Mouse (Mus musculus) heart, embryonic 13.5 days (tissue): Measurements from ENCODE around the gene Pigq. TPM values are rescaled to one million over a fixed set of nuclear protein-coding genes. Genes with fewer than 3 reads are reported as not detected.

ENCODE experiments used
- ATAC-seq: fragments of 200-750 bp; cut with Nextera tagmentation; 2 replicates; pipeline ENCODE4 v1.8.0; 2017; ENCODE audit warnings: moderate TSS enrichment; ENCODE audit not compliant: insufficient number of reproducible peaks, low FRiP score, low TSS enrichment; ENCODE audit errors: extremely low read depth
- H3K27ac ChIP-seq: fragments of 300-500 bp; sonication (generic); replicated peaks from 2 replicates; pipeline ENCODE4 v1.5.1; 2015; ENCODE audit warnings: moderate library complexity, mild to moderate bottlenecking, inconsistent platforms
- H3K27me3 ChIP-seq: fragments of 300-500 bp; sonication (generic); replicated peaks from 2 replicates; pipeline ENCODE4 v1.6.1; 2015; ENCODE audit warnings: mild to moderate bottlenecking, inconsistent platforms
- H3K36me3 ChIP-seq: fragments of 300-500 bp; sonication (generic); 2 replicates; pipeline ENCODE4 v1.6.1; 2015; ENCODE audit warnings: mild to moderate bottlenecking, inconsistent platforms
- H3K4me1 ChIP-seq: fragments of 300-500 bp; sonication (generic); 2 replicates; pipeline ENCODE4 v1.6.1; 2015; ENCODE audit warnings: inconsistent platforms
- H3K4me2 ChIP-seq: fragments of 300-500 bp; sonication (generic); 2 replicates; pipeline ENCODE4 v1.6.1; 2015; ENCODE audit warnings: inconsistent platforms, mild to moderate bottlenecking, moderate library complexity
- H3K4me3 ChIP-seq: fragments of 300-500 bp; sonication (generic); 2 replicates; pipeline ENCODE4 v1.5.1; 2015; ENCODE audit warnings: moderate library complexity, mild to moderate bottlenecking, inconsistent platforms
- H3K9ac ChIP-seq: fragments of 300-500 bp; sonication (generic); 2 replicates; pipeline ENCODE4 v1.6.1; 2015; ENCODE audit warnings: inconsistent platforms, mild to moderate bottlenecking, moderate library complexity
- H3K9me3 ChIP-seq: fragments of 300-500 bp; sonication (generic); 2 replicates; pipeline ENCODE4 v1.6.1; 2016; ENCODE audit warnings: inconsistent platforms
- WGBS: fragments of 180-500 bp; shearing (Covaris S2); methylation state at CpG from one replicate; pipeline ENCODE4 v1.1.7; 2015; ENCODE audit warnings: mixed read lengths; 5-methylcytosine and 5-hydroxymethylcytosine counted together
- polyA plus RNA-seq: library from polyadenylated mRNA; unstranded; fragments of >200 nt; fragmentation: Nextera tagmentation; extraction: Ambion mirVana; gene quantifications from 2 replicates; pipeline ENCODE4 v1.2.1, GENCODE M21; 2015

The Pigq gene
- polyA plus RNA-seq, 1 experiment from 2014 or later: 62.1 TPM

DNA sequence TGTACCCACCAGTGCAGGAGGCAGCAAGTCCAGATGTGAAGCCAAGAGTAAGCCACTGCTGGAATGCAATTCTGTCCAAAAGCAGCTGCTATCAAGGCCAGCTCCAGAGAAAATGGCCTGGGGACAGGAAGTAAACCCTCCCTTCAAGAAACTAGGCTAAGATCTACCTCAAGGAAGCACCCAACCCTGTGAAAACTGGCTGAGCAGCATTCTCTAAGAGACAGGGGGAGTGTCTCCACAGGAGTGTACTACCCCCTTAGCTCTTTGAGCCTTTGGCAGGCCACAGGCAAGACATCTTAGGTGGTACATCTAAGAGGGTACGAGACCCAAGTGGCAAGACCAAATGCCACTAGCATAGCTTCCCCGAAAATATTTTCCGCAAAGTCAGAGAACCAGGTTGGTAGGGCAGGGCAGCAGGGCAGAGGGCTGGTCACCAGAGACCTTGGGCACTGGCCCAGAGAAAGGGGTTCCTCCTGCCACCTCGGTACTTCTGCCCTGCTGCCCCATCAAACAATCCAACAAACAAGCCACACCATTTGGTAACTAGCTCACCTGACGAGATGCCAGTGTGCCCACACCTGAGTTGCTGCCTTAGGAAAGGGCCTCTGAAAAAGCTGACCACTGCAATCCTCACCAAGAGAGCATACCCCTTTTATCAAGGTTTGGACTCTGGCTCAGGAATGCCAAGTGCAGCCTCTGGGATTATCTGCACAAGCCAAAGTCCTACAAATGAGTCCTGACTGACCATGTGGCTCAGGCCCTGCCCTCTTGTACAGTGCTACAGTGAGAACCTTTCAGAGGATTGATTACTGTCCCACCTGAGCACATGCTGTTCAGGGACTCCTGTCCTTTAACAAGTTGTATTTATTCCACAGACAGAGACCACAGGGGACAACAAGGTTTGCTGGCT is 35.3 kb upstream of the Pigq start:
- peaks cover 33% of the 10 kb centered on the region for H3K4me1 ChIP-seq
- no peaks in the 10 kb centered on the region for H3K9me3 ChIP-seq
- H3K27me3 ChIP-seq: no peaks in the 10 kb centered on the region
- no peaks in the 10 kb centered on the region for H3K36me3 ChIP-seq
- H3K4me2 ChIP-seq: no peak overlapping the region
- H3K4me3 ChIP-seq: no peak overlapping the region
- no peak overlapping the region for H3K27ac ChIP-seq
- no peak overlapping the region; the same call in 1 of the 2 replicates for H3K9ac ChIP-seq
- WGBS: 87% methylated on average over 5 of the region's 5 CpGs
- ATAC-seq: no peak

DNA sequence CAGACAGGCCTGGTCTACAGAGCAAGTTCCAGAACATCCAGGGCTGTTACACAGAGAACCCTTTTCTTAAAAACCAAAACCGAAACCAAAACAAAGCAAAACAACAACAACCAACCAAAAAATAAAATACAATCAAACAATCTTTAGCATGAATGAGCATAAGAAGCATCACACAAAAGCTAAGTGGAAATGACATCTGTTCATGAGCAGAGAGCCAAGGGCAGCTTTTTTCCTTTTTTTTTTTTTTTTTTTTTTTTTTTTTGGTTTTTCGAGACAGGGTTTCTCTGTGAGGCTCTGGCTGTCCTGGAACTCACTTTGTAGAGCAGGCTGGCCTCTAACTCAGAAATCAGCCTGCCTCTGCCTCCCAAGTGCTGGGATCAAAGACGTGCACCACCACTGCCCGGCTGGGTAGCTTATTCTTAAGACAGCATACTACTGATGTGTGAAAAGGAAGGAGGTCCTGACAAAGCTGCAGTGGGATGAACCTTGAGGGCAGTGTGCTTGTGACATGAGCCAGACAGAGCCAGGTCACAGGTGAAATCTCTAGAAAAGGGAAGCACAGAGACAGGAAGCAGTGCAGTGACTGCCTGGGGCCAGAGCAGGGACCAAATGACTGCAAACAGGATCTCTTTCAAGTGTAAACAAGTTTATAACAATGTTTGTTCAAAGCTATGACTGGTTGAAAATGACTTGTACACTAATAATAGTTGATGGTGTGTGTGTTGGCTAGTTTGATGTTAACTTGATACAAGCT is 26.4 kb upstream of the Pigq start:
- Histone ChIP-seq H3K27ac (no peak overlapping the region), H3K4me3 (no peak overlapping the region), H3K4me1 (peaks cover 21% of the 10 kb centered on the region), H3K9me3 (no peaks in the 10 kb centered on the region), H3K36me3 (peaks cover 6% of the 10 kb centered on the region; the same call in 1 of the 2 replicates), H3K27me3 (no peaks in the 10 kb centered on the region), H3K4me2 (no peak overlapping the region), H3K9ac (no peak overlapping the region)
- 82% methylated on average over 4 of the region's 4 CpGs for WGBS
- no peak for ATAC-seq

DNA sequence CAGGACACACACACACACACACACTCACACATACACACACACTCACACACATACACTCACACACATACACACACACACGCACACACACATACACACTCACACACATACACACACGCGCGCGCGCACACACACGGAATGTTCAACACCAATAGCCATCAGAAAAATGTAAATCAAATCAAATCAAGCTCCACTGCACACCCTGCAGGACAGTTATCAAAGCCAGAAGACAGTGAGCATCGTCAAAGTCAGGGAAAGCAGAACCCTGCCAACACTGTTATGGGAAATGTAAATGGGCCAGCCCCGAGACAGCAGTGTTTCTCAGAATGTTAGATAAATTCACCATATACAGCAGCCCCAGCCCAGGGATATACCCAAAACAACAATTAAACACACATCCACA is 25.7 kb upstream of the Pigq start:
- WGBS: 94% methylated on average over 9 of the region's 9 CpGs
- H3K27me3 ChIP-seq: no peaks in the 10 kb centered on the region
- H3K27ac ChIP-seq: no peak overlapping the region
- no peak overlapping the region for H3K9ac ChIP-seq
- H3K36me3 ChIP-seq: peaks cover 6% of the 10 kb centered on the region; the same call in 1 of the 2 replicates
- H3K4me1 ChIP-seq: peaks cover 21% of the 10 kb centered on the region
- H3K9me3 ChIP-seq: no peaks in the 10 kb centered on the region
- no peak overlapping the region for H3K4me2 ChIP-seq
- ATAC-seq: no peak
- H3K4me3 ChIP-seq: no peak overlapping the region

DNA sequence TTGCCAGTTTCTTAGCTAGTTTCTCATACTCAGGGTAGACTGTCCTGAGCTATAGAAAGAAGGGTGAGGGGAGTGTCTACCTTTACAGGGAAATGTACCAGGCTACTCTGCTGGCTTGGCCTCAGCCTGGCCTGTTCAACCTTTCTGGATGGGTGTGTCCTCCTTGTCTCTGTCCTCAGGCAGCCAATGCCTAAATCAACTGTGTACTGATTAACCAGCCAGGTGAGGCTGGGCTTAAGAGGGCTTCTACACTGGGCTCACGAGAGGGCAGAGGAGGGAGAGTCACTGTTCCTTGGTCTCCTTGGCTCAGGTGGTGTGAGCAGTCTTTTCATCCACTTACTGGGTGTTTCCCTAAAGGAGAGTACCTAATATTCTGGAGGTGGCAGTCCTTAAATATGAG is 23.4 kb upstream of the Pigq start:
- peak overlapping the region; percentile 66; the same call in 1 of the 2 replicates for H3K27ac ChIP-seq
- no peak for ATAC-seq
- H3K36me3 ChIP-seq: peaks cover 25% of the 10 kb centered on the region
- no peaks in the 10 kb centered on the region for H3K9me3 ChIP-seq
- H3K4me2 ChIP-seq: no peak overlapping the region
- H3K9ac ChIP-seq: 0 out of 2 replicates have a peak overlapping the region, but pooled peaks have one; percentile 28
- no peak overlapping the region for H3K4me3 ChIP-seq
- H3K4me1 ChIP-seq: peaks cover 21% of the 10 kb centered on the region
- WGBS: 58% methylated on average over 1 of the region's 1 CpGs
- no peaks in the 10 kb centered on the region for H3K27me3 ChIP-seq

DNA sequence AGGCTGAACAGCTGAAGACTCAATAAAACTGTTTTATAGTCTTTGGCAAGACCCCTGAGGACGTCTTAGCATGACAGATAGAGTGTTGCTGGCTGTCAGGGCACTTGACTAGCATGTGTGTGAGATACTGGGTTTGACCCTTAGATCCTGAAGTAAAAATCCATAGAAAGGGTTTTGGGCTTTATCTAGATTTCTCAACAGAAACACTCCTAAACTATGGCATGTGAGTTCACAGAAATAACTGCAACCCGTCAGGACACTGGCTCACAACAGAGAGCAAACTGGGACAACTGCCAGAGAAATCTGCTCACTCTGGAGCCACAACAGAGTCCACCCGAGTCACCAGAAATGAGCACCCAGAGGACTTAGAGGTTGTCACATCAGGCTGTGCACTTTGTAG is 22.9 kb upstream of the Pigq start:
- no peak for ATAC-seq
- peak overlapping the region; percentile 66 for H3K27ac ChIP-seq

DNA sequence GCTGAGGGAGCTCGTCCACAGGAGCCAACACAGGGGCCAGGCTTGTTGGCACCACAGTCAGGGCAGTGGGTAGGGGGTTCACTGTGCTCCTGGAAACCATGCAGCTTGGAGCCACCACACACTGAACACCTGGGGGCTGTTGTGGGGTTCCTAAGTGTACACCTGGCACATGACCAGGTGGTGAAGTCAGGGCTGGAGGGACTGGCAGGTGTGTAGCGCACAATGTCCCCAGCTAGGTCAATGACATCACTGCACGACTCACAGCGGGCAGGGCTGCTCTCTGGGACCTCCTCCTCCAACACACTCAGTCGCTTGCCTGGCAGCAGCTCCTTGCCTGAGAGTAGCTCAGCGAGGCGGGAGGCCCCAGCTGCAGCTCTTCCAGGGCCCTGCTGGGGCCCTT is 19.5 kb upstream of the Pigq start:
- no peak overlapping the region for H3K4me2 ChIP-seq
- H3K36me3 ChIP-seq: peaks cover 51% of the 10 kb centered on the region
- no peak overlapping the region for H3K9ac ChIP-seq
- H3K27me3 ChIP-seq: no peaks in the 10 kb centered on the region
- no peak for ATAC-seq
- H3K4me3 ChIP-seq: no peak overlapping the region
- H3K9me3 ChIP-seq: no peaks in the 10 kb centered on the region
- peaks cover 18% of the 10 kb centered on the region for H3K4me1 ChIP-seq
- H3K27ac ChIP-seq: no peak overlapping the region
- WGBS: 82% methylated on average over 7 of the region's 7 CpGs

More for the DNA sequence above, 22.9 kb upstream of the Pigq start:
- Histone ChIP-seq H3K4me2 (no peak overlapping the region), H3K9me3 (no peaks in the 10 kb centered on the region), H3K4me3 (no peak overlapping the region), H3K36me3 (peaks cover 28% of the 10 kb centered on the region), H3K27me3 (no peaks in the 10 kb centered on the region), H3K9ac (0 out of 2 replicates have a peak overlapping the region, but pooled peaks have one; percentile 28), H3K4me1 (peaks cover 18% of the 10 kb centered on the region)
- 31% methylated on average over 3 of the region's 3 CpGs for WGBS

DNA sequence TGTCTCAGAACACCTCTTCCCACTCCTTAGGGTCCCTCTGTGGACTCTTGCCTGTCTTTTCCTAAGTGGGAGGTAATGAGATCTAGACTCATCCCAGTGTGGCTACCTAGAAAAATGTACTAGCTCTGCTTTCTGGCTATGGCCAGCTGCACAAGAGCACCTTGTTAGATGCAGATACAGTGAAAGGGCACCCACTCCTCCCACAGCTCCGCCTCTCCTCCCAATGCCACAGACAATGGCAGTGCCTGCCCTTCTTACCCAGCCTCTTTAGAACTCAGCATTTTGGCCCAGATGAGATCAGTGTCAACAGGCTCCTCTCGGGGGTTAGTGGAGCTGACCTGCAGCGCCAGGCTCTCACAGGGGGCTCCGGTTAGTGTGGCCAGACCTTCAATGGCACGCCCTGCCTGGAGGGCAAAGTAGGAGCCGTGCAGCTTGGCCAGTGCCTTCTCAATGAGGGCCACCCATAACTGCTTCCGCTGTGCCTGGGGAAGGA is 17.7 kb upstream of the Pigq start:
- peaks cover 69% of the 10 kb centered on the region for H3K36me3 ChIP-seq
- ATAC-seq: no peak
- WGBS: 88% methylated on average over 7 of the region's 7 CpGs

DNA sequence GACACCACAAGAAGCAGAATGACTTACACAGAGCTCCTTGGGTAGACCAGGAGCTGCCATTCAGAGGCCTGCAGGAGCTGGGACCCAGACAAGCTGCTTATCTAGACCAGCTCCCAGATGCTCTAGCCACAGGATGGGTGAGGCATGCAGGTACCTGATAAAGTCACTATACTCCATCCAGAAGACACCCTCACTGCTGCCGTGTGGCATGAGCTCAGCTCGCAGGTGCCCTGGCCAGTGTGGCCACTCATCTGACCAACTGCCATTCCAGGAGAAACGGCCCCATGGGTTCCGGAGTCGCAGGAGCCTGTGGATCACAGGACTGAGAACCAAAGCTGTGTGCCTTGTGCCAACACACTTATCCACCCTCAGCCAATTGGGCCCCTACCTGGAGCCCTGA is 16.8 kb upstream of the Pigq start:
- no peak overlapping the region for H3K4me3 ChIP-seq
- no peak overlapping the region for H3K4me2 ChIP-seq
- H3K27ac ChIP-seq: no peak overlapping the region
- no peaks in the 10 kb centered on the region for H3K27me3 ChIP-seq
- H3K9ac ChIP-seq: no peak overlapping the region
- H3K4me1 ChIP-seq: no peaks in the 10 kb centered on the region
- 82% methylated on average over 5 of the region's 5 CpGs for WGBS
- no peak for ATAC-seq
- no peaks in the 10 kb centered on the region for H3K9me3 ChIP-seq
- peaks cover 71% of the 10 kb centered on the region for H3K36me3 ChIP-seq

More for the DNA sequence above, 17.7 kb upstream of the Pigq start:
- Histone ChIP-seq H3K27me3 (no peaks in the 10 kb centered on the region), H3K4me2 (no peak overlapping the region), H3K4me3 (no peak overlapping the region), H3K9ac (no peak overlapping the region), H3K4me1 (peaks cover 5% of the 10 kb centered on the region), H3K9me3 (no peaks in the 10 kb centered on the region), H3K27ac (no peak overlapping the region)

DNA sequence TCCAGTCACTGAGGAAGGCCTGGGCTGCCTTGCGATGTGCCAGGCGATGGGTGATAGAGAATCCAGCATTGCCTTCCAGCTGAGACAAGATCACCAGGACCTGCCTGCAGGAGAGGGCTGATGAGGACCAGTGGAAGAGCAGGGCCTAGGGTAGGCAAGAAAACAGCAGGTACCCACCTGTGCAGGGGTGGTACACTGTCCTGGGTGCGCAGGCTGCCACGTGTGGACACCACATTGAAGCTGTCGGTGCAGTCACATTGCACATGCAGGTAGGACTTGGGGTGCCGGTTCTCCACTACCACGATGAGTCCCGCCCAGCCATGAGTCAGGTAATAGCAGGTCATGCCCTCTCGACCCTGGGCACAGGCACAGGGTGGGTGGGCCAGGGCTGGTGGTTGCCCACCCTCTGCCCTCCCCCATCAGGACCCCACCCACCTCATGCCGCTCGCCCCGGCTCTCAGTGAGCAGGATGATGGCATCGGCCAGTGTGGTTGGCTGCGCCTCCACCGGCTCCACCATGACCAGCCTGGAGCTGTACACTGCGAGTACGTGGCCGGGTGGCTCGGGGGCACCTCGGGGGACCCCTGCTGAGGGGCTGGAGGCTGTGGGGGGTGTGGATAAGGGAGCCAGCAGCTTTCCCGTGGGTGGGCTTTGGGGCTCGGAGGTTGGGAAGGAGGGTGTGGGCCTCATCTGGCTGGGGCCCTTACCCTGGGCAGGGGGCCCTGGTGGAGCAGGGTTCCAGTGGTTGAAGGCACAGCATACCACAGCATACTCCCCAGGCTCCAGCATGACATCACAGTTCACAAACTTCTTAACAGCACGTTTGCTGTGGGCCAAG is 15.1 kb upstream of the Pigq start:
- ATAC-seq: no peak
- no peaks in the 10 kb centered on the region for H3K9me3 ChIP-seq
- 90% methylated on average over 23 of the region's 23 CpGs for WGBS

DNA sequence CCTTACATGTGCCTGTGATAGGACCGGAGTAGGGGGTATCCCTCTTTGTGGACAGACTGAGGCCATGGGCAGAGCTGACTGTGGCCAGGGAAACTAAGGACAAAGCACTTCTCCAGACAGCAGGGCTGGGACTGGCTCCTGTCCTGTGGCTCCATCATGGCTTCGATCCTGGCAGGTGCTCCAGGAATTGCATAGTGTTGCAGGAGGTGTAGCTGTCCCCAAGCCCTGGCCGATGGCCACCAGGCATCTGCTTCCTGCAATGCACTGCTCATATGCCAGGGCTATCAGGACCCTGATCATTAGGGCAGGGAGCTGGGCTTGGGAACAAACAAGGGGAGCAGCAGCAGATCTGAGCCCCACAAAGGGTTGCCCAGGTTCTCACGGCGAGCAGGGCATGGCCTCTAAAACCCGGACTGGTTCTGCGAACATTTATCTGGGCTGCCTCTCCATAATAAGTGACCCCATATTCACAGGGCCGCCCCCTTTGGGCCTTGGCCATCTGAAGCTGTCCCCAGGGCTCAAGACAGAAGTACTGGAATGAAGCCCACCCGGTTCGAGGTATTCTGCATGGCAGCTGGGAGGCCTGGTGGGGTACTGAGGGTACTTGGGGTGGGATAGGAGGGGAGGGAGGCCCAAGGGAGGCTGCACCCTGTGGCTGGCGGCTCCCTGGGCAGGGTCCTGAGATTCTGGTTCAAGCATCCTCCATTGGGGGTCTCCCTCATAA is 14.2 kb upstream of the Pigq start:
- Histone ChIP-seq H3K4me3 (no peak overlapping the region), H3K4me2 (no peak overlapping the region), H3K27me3 (peaks cover 4% of the 10 kb centered on the region), H3K36me3 (peaks cover 61% of the 10 kb centered on the region), H3K9ac (no peak overlapping the region), H3K4me1 (no peaks in the 10 kb centered on the region), H3K9me3 (no peaks in the 10 kb centered on the region), H3K27ac (no peak overlapping the region)
- WGBS: 86% methylated on average over 11 of the region's 11 CpGs
- ATAC-seq: no peak

More for the DNA sequence above, 15.1 kb upstream of the Pigq start:
- Histone ChIP-seq H3K4me3 (no peak overlapping the region), H3K4me1 (no peaks in the 10 kb centered on the region), H3K4me2 (no peak overlapping the region), H3K36me3 (peaks cover 66% of the 10 kb centered on the region), H3K27ac (no peak overlapping the region), H3K27me3 (no peaks in the 10 kb centered on the region), H3K9ac (no peak overlapping the region)
